Mouse (Mus musculus): Measurements from ENCODE around the gene Gm15517. TPM values are rescaled to one million over a fixed set of nuclear protein-coding genes. Genes with fewer than 3 reads are reported as not detected.

Gene Gm15517
- total RNA-seq, 2 experiments from 2014 or later, result not detected

DNA sequence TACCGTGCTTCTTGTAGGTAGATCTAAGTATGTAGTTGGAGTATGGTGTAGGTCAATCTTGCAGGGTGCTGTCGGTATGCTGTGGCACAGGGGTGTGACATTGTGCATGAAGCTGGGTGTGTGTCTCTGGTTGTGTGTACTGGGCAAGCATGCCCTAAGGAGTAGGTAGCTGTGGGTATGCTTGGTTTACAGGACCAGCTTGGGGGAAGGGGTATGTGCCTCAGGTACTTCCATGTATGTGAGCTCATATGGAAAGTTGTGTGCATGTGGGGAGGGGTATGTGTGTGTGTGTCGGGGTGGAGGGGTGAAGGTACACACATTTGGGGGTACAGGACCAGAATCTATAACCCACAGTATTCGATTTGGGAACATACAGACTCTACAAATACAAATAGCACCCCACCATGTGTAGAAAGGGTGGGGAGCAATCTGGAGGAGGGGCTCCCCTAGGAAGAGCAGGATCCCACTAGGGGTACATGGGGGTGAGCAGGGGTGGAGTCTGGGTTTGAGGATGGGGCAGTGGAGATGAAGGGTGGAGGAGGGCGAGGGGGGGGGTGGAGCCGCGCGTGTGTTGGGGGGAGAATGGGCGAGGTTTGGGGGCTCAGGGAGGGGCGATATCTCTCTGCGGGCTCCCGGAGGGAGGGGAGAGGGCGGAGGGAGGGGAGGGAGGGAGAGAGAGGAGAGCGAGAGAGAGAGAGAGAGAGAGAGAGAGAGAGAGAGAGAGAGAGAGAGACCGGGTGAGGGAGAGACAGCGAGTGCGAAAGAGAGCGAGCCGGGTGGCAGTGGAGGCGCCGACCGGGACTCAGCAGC is 48.4 kb downstream of the Gm15517 start, which contains the start of gene Shank1:
Gene Shank1, plus strand, starts transcription at position 779 of the 810 bp plus-strand sequence.
- DNase-seq, result no peak

GRCm38 (mm10) chr7:44310285-44310877 is 49.1 kb downstream of the Gm15517 start:
- DNase-seq, result no peak

DNA sequence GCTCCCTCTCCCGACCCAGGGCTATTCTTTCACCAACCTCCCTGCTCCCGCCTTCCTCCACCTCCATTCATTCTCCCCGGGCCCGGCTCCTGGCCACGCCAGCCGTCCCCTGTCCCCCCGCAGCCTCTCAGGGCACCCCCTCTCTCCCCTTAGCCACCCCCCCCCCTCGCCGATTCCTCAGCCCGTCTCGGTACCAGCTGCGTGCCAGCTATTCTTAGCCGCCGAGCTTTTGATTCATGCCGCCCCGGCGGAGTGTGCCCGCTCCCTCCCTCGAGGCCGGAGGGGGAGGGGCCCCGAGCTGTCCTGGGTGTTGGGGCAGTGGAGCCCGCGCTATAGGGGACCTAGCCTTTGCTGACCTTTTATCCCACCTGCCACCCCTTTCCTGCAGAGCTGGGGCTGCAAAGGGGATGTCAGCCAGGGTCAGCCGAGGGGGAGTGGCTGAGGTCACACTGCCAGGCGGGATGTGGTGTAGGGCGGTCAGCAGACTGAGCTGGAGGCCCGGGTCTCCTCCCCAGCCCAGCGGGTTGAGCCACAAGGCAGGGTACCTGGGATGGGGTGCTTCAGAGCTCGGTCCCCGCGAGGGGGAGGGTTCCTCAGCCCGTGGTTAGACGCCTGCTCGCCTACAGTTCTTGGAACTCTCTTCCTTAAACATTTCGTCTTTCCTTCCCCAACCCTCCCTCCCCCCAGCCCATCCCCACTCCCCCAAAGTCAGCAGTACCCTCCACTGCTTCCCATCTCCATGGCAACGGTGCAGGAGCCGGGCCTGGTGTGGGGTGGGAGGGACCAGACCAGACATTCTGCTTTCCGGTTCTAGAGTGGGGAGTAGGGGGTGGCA is 49.8 kb downstream of the Gm15517 start:
- DNase-seq, result no peak

Other genes with a start within 250 kb of the Gm15517 start
- gene Klk1b26, start 249.3 kb upstream of the Gm15517 start, total RNA-seq (2021), result under 1 TPM; 0.19 to 0.26 TPM
- gene Klk1b27, start 209.2 kb upstream of the Gm15517 start, total RNA-seq (2021), result not detected
- gene Klk1b21, start 159.1 kb upstream of the Gm15517 start, total RNA-seq (2021), result not detected
- not detected for gene Klk1b22, start 148.8 kb upstream of the Gm15517 start, total RNA-seq (2021)
- not detected for gene Klk1b16, start 124.7 kb upstream of the Gm15517 start, total RNA-seq (2021)
- not detected for gene Klk1b24, start 73.2 kb upstream of the Gm15517 start, total RNA-seq (2021)
- not detected for gene Klk1b3, start 63.3 kb upstream of the Gm15517 start, total RNA-seq (2021)
- not detected for gene Klk1b4, start 54.0 kb upstream of the Gm15517 start, total RNA-seq (2021)
- gene Klk1b5, start 45.5 kb upstream of the Gm15517 start, total RNA-seq (2021), result not detected
- not detected for gene Klk1, start 36.1 kb upstream of the Gm15517 start, total RNA-seq (2021)
- not detected for gene Gm36864, start 25.3 kb upstream of the Gm15517 start, total RNA-seq (2021)
- under 1 TPM; 0.36 to 0.43 TPM for gene 1700028J19Rik, start 14.8 kb upstream of the Gm15517 start, total RNA-seq (2021)
- 1 to 10 TPM; 6.1 to 8.0 TPM for gene 2410002F23Rik, start 14.7 kb upstream of the Gm15517 start, total RNA-seq (2021)
- gene Acp4, start 4.1 kb upstream of the Gm15517 start, total RNA-seq (2021), result not detected
- 1 to 10 TPM; 1.9 to 2.6 TPM for gene Clec11a, start 45.5 kb downstream of the Gm15517 start, total RNA-seq (2021)
- gene Shank1, start 48.8 kb downstream of the Gm15517 start, total RNA-seq (2021), result under 1 TPM; 0.49 to 0.54 TPM
- 1 to 10 TPM; 1.1 to 1.8 TPM for gene Syt3, start 122.7 kb downstream of the Gm15517 start, total RNA-seq (2021)
- gene 1700008O03Rik, start 124.4 kb downstream of the Gm15517 start, total RNA-seq (2021), result not detected
- gene Lrrc4b, start 167.6 kb downstream of the Gm15517 start, total RNA-seq (2021), result under 1 TPM; 0.24 to 0.43 TPM
- gene Aspdh, start 203.9 kb downstream of the Gm15517 start, total RNA-seq (2021), result not detected
- 10 to 100 TPM; 62.8 to 69.1 TPM for gene Josd2, start 206.5 kb downstream of the Gm15517 start, total RNA-seq (2021)
- gene Emc10, start 235.1 kb downstream of the Gm15517 start, total RNA-seq (2021), result 10 to 100 TPM; 41.4 to 53.2 TPM
- 1 to 10 TPM; 2.5 to 2.9 TPM for gene Fam71e1, start 235.1 kb downstream of the Gm15517 start, total RNA-seq (2021)

Measured in gastrocnemius, postnatal 25 days (tissue).